ENCODE assay signal across 8 mouse cellular contexts in genomic region chr10:66864161-66864862, GRCm38 (mm10).
A peak's percentile ranks its signal among the peaks of the same experiment; 100 is the strongest.
DNase-seq lines count a peak whose midpoint lies in the region; ATAC-seq and TF ChIP-seq lines count a peak whose summit lies in the region.

No protein-coding gene starts in this region.

- ATAC-seq in embryonic facial prominence, embryonic 14.5 days (ENCODE audit: low read depth) = peak; percentile 60; the same call in 1 of the 2 replicates
- peak; percentile 97 for ATAC-seq in stomach, postnatal 0 days (ENCODE audit: low FRiP score, low TSS enrichment)

- peaks cover 8% of the 10 kb centered on the region for H3K4me1 ChIP-seq in embryonic facial prominence, embryonic 14.5 days (ENCODE audit: control insufficient read depth, insufficient read depth, low read length)
- no peaks in the 10 kb centered on the region for H3K4me1 ChIP-seq in stomach, postnatal 0 days (replicated peaks; ENCODE audit: control insufficient read depth, insufficient read depth)

- WGBS in embryonic facial prominence, embryonic 14.5 days = 55% methylated on average over 14 of the region's 14 CpGs
- WGBS in stomach, postnatal 0 days = 52% methylated on average over 14 of the region's 14 CpGs

- peak; percentile 69 for TF ChIP-seq CTCF in stomach, postnatal 0 days (IDR thresholded peaks at IDR 0.05; ENCODE audit: low read depth)

- H3K36me3 ChIP-seq in embryonic facial prominence, embryonic 14.5 days (ENCODE audit: control insufficient read depth, insufficient read depth, low read length) = no peaks in the 10 kb centered on the region
- no peaks in the 10 kb centered on the region for H3K36me3 ChIP-seq in stomach, postnatal 0 days (ENCODE audit: control insufficient read depth, insufficient read depth, low read length)

- H3K9me3 ChIP-seq in embryonic facial prominence, embryonic 14.5 days (ENCODE audit: control insufficient read depth, low read length) = no peaks in the 10 kb centered on the region
- no peaks in the 10 kb centered on the region for H3K9me3 ChIP-seq in stomach, postnatal 0 days (ENCODE audit: control insufficient read depth, low read length)

- H3K4me2 ChIP-seq in embryonic facial prominence, embryonic 14.5 days (ENCODE audit: low read depth, low read length) = no peak overlapping the region
- no peak overlapping the region for H3K4me2 ChIP-seq in stomach, postnatal 0 days (replicated peaks; ENCODE audit: low read depth)

- H3K27ac ChIP-seq in embryonic facial prominence, embryonic 14.5 days (replicated peaks; ENCODE audit: low read depth, low read length) = no peak overlapping the region; the same call in 1 of the 2 replicates
- H3K27ac ChIP-seq in stomach, postnatal 0 days (replicated peaks) = peak overlapping the region; percentile 50

- no peak for TF ChIP-seq EP300 in stomach, postnatal 0 days (optimal IDR thresholded peaks at IDR 0.05)

- H3K9ac ChIP-seq in embryonic facial prominence, embryonic 14.5 days (ENCODE audit: low read depth, low read length) = no peak overlapping the region
- no peak overlapping the region for H3K9ac ChIP-seq in stomach, postnatal 0 days (ENCODE audit: low read length)

- H3K27me3 ChIP-seq in embryonic facial prominence, embryonic 14.5 days (replicated peaks; ENCODE audit: control insufficient read depth, insufficient read depth, low read length) = no peaks in the 10 kb centered on the region
- no peaks in the 10 kb centered on the region for H3K27me3 ChIP-seq in stomach, postnatal 0 days (ENCODE audit: control insufficient read depth, insufficient read depth, low read length)

- peak; percentile 47 for DNase-seq in gastrocnemius, postnatal 25 days
- DNase-seq in gastrocnemius, postnatal 4 days (ENCODE audit: low spot score in 2 of 2) = no peak
- peak; percentile 82 for DNase-seq in T-cell, adult 2 months (ENCODE audit: low spot score)
- DNase-seq in embryonic facial prominence, embryonic 14.5 days (ENCODE audit: low spot score) = peak; percentile 61
- peak; percentile 36 for DNase-seq in kidney, adult 18-20 months
- peak; percentile 68 for DNase-seq in lung, postnatal 10 days
- DNase-seq in stomach, postnatal 0 days (ENCODE audit: low spot score) = peak; percentile 51
- no peak for DNase-seq in cerebellum, adult 9-11 months

- no peak overlapping the region for H3K4me3 ChIP-seq in embryonic facial prominence, embryonic 14.5 days (ENCODE audit: low read depth, low read length)
- no peak overlapping the region for H3K4me3 ChIP-seq in stomach, postnatal 0 days (ENCODE audit: low read depth, low read length)

Comparison
In these comparisons a context has a peak if more than half of its experiments do, and no peak if none do; other contexts are left out.
1. DNase-seq: peak in gastrocnemius, postnatal 25 days (single experiment), T-cell, adult 2 months (single experiment), embryonic facial prominence, embryonic 14.5 days (single experiment), kidney, adult 18-20 months (single experiment), lung, postnatal 10 days (single experiment) and stomach, postnatal 0 days (single experiment); none in gastrocnemius, postnatal 4 days (0 of 2) and cerebellum, adult 9-11 months (single experiment).